Mouse (Mus musculus) embryonic facial prominence, embryonic 15.5 days (tissue): ENCODE measurements around the gene Smad3. TPM values are rescaled to one million over a fixed set of nuclear protein-coding genes. Genes with fewer than 3 reads are reported as not detected.
A peak's percentile ranks its signal among the peaks of the same experiment; 100 is the strongest.

ENCODE experiments used
- ATAC-seq: fragments of 200-750 bp; cut with Nextera tagmentation; 2 replicates; pipeline ENCODE4 v1.8.0; 2017; ENCODE audit warnings: low read depth, moderate TSS enrichment; ENCODE audit not compliant: insufficient number of reproducible peaks, low FRiP score, low TSS enrichment
- H3K27ac ChIP-seq: fragments of 300-500 bp; sonication (generic); replicated peaks from 2 replicates; pipeline ENCODE4 v1.5.1; 2015; ENCODE audit warnings: mild to moderate bottlenecking, inconsistent platforms
- H3K27me3 ChIP-seq: fragments of 300-500 bp; sonication (generic); 2 replicates; pipeline ENCODE4 v1.6.1; 2015; ENCODE audit warnings: inconsistent platforms
- H3K36me3 ChIP-seq: fragments of 300-500 bp; sonication (generic); 2 replicates; pipeline ENCODE4 v1.6.1; 2015; ENCODE audit warnings: mild to moderate bottlenecking, inconsistent platforms
- H3K4me1 ChIP-seq: fragments of 300-500 bp; sonication (generic); 2 replicates; pipeline ENCODE4 v1.6.1; 2015; ENCODE audit warnings: inconsistent platforms
- H3K4me2 ChIP-seq: fragments of 300-500 bp; sonication (generic); replicated peaks from 2 replicates; pipeline ENCODE4 v1.6.1; 2015; ENCODE audit warnings: mild to moderate bottlenecking, inconsistent platforms
- H3K4me3 ChIP-seq: fragments of 300-500 bp; sonication (generic); replicated peaks from 2 replicates; pipeline ENCODE4 v1.5.1; 2015; ENCODE audit warnings: mild to moderate bottlenecking, inconsistent platforms
- H3K9ac ChIP-seq: fragments of 300-500 bp; sonication (generic); 2 replicates; pipeline ENCODE4 v1.6.1; 2015; ENCODE audit warnings: inconsistent platforms
- H3K9me3 ChIP-seq: fragments of 300-500 bp; sonication (generic); replicated peaks from 2 replicates; pipeline ENCODE4 v1.6.1; 2016; ENCODE audit warnings: inconsistent platforms
- WGBS: fragments of 180-500 bp; shearing (Covaris S2); methylation state at CpG from one replicate; pipeline ENCODE4 v1.1.7; 2015; 5-methylcytosine and 5-hydroxymethylcytosine counted together
- polyA plus RNA-seq: library from polyadenylated mRNA; unstranded; fragments of >200 nt; fragmentation: Nextera tagmentation; extraction: Ambion mirVana; gene quantifications from 2 replicates; pipeline ENCODE4 v1.2.1, GENCODE M21; 2015

The Smad3 gene
- polyA plus RNA-seq, 1 experiment from 2014 or later = 25.4 TPM

DNA sequence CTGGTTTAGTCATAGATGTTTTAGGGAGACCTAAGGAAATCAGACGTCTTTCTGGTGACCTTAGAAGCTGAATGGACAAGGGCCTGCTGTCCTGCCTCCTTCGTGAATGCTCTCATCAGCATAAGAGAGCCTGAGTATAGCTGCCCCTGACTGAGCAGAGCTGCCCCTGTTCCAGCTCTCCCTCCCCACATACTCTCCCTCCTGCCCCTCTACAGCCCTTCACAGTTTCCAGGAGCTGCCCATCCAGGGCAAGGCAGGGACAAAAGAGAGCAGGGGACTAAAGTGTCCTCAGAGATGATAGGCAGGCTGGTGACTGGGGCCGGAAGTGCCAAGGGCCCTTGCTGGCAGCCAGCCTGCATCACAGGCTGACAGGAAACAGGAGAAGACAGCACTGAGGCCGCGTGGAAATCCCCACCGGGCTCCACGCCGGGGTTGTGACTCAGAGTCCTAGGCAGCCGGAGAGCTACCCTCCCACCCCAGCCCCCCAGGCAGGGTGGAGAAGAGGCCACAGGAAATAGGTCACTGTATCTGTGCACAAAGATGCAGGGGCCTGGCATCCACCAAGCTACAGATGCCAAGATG lies 51.6 kb downstream of the Smad3 start:
- 0 out of 2 replicates have a peak, but pooled peaks have one; percentile 29 for ATAC-seq
- no peak overlapping the region for H3K4me2 ChIP-seq

DNA sequence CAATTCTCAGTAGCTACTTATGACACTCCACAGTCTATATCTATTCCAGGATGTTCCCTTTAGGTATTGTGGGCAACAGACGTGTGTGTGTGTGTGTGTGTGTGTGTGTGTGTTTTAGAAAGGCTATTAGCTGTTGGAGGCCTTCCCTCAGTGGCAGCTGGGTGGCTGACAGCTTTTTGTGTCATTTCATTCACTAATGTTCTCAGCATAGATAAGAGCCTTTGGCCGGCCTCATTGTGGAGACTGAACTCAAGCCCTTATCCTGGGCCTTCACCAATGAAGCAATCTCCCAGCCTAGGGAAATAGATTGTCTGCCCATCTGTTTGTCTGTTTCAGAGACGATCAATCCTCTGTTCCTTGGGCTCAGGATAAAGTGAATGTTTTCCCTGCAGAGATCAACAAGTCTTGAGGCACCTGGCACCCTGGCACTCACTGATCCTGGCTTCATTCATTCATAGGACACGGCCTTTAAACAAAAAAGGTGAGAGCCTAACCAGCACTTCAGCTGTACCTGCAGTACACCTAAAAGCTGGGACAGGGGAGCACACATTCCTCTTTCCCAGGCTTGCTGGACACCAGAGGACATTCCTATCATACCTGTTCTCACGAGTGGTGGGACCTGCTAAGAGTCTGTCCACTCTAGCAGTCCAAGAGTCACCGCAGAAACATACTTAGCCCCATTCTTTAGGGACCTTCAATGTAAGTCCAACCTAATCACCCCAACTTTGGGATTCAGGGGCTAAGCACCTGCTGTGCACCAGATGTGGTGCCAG lies 52.6 kb downstream of the Smad3 start:
- Histone ChIP-seq H3K27ac (no peak overlapping the region), H3K36me3 (peaks cover 9% of the 10 kb centered on the region), H3K4me1 (peaks cover 63% of the 10 kb centered on the region), H3K9ac (no peak overlapping the region), H3K27me3 (no peaks in the 10 kb centered on the region), H3K9me3 (no peaks in the 10 kb centered on the region), H3K4me2 (no peak overlapping the region), H3K4me3 (no peak overlapping the region)
- 72% methylated on average over 6 of the region's 6 CpGs for WGBS
- ATAC-seq = no peak

More for the DNA sequence above, 51.6 kb downstream of the Smad3 start:
- WGBS = 17% methylated on average over 9 of the region's 9 CpGs
- Histone ChIP-seq H3K4me3 (no peak overlapping the region), H3K9me3 (no peaks in the 10 kb centered on the region), H3K27me3 (no peaks in the 10 kb centered on the region), H3K4me1 (peaks cover 59% of the 10 kb centered on the region), H3K36me3 (peaks cover 16% of the 10 kb centered on the region), H3K9ac (no peak overlapping the region), H3K27ac (peak overlapping the region; percentile 48)

DNA sequence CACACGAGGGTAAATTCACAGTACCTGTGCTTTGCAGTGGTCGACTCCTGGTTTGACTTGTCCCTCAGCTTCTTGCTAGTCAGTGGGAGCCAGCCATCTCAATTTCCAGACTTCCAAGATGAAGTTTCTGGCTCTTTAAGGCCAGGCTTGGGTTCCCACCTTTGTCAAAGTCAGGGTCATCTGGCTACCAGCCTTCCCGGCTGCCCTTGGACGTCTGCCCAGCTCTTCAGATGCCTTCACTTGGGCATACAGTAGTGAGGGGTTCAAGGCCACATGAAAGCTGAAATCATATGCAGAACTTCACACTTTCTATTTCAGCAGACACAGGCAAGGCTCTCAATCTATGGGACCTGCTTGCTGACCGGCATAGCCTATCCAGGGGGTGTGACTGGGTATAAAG lies 53.7 kb downstream of the Smad3 start:
- H3K27ac ChIP-seq = no peak overlapping the region
- no peaks in the 10 kb centered on the region for H3K36me3 ChIP-seq
- no peak overlapping the region for H3K4me2 ChIP-seq
- ATAC-seq = no peak
- no peak overlapping the region for H3K9ac ChIP-seq
- no peak overlapping the region for H3K4me3 ChIP-seq
- H3K27me3 ChIP-seq = no peaks in the 10 kb centered on the region
- WGBS = 65% methylated on average over 5 of the region's 5 CpGs
- no peaks in the 10 kb centered on the region for H3K9me3 ChIP-seq
- peaks cover 67% of the 10 kb centered on the region for H3K4me1 ChIP-seq

GRCm38 (mm10) chr9:63703236-63703785 lies 54.5 kb downstream of the Smad3 start:
- H3K9me3 ChIP-seq = no peaks in the 10 kb centered on the region
- H3K27me3 ChIP-seq = no peaks in the 10 kb centered on the region
- H3K27ac ChIP-seq = peak overlapping the region; percentile 61; the same call in 1 of the 2 replicates
- H3K9ac ChIP-seq = no peak overlapping the region
- H3K4me2 ChIP-seq = peak overlapping the region; percentile 22; the same call in 1 of the 2 replicates
- no peaks in the 10 kb centered on the region for H3K36me3 ChIP-seq
- no peak overlapping the region for H3K4me3 ChIP-seq
- ATAC-seq = no peak
- peaks cover 68% of the 10 kb centered on the region for H3K4me1 ChIP-seq
- WGBS = 77% methylated on average over 7 of the region's 7 CpGs

GRCm38 (mm10) chr9:63702502-63703013 lies 55.2 kb downstream of the Smad3 start:
- Histone ChIP-seq H3K9me3 (no peaks in the 10 kb centered on the region), H3K9ac (no peak overlapping the region), H3K4me3 (peak overlapping the region; percentile 16; the same call in 1 of the 2 replicates), H3K4me2 (peak overlapping the region; percentile 22), H3K4me1 (peaks cover 68% of the 10 kb centered on the region), H3K27ac (peak overlapping the region; percentile 63), H3K27me3 (no peaks in the 10 kb centered on the region), H3K36me3 (no peaks in the 10 kb centered on the region)
- peak; percentile 71 for ATAC-seq
- WGBS = 28% methylated on average over 16 of the region's 16 CpGs

GRCm38 (mm10) chr9:63701957-63702309 lies 55.9 kb downstream of the Smad3 start:
- H3K36me3 ChIP-seq = no peaks in the 10 kb centered on the region
- H3K27me3 ChIP-seq = no peaks in the 10 kb centered on the region
- ATAC-seq = no peak
- peak overlapping the region; percentile 63 for H3K27ac ChIP-seq
- H3K4me2 ChIP-seq = no peak overlapping the region
- H3K9ac ChIP-seq = no peak overlapping the region
- H3K4me1 ChIP-seq = peaks cover 68% of the 10 kb centered on the region
- 61% methylated on average over 4 of the region's 4 CpGs for WGBS
- H3K4me3 ChIP-seq = no peak overlapping the region
- H3K9me3 ChIP-seq = no peaks in the 10 kb centered on the region

DNA sequence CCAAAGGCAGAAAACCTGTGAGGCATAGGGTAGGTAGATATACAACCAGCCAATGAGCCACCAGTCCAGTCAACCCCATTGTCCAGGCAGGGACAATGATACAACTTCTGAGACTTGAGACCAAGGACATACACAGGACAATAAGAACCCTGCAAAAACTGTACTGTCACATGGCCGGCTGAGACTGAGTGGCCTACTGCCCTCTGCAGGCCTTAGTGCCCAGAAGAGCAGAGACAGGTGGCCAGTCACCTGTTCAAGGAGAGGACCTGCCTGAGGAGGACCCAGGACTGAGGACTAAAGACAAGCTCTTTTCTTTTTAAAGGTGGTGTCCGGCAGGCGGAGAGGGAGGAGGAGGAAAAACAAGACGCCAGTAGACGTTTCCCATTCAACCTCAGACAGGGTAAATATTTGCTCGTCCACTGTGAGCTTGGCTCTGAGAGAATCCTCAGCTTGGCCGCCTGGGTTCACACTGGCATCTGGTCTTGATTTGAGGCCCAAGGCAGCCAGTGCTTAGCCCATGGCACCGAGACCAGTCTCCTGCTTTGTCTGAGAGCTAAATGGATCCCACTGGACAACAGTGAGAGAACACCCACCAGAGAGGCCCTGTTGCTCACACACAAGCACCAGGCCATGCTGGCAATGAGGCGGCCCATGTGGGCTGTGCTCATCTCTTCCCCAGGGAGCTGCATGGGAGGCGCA lies 56.4 kb downstream of the Smad3 start:
- no peak for ATAC-seq
- 65% methylated on average over 10 of the region's 10 CpGs for WGBS
- Histone ChIP-seq H3K27me3 (no peaks in the 10 kb centered on the region), H3K4me1 (peaks cover 68% of the 10 kb centered on the region), H3K4me2 (no peak overlapping the region), H3K36me3 (no peaks in the 10 kb centered on the region), H3K9ac (no peak overlapping the region), H3K9me3 (no peaks in the 10 kb centered on the region), H3K27ac (peak overlapping the region; percentile 63), H3K4me3 (no peak overlapping the region)

DNA sequence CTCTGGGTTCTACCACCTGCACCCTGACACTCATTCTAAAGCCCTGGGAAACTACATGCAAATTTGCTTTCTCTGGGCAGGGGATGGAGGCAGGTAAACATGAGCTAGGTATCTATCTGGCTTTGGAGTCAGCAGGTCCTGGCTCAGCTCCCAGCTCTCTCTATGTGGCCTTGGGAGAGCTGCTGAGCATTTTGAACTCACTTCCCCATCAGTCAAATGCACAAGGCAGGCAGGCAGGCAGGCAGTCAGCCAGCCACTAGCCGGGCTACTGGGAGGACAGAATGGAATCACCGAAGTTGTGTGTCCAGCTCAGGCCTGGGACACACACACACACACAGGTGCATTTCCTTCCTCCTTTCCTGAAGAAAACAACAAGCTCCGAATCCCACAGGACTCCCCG lies 58.6 kb downstream of the Smad3 start:
- no peak for ATAC-seq

DNA sequence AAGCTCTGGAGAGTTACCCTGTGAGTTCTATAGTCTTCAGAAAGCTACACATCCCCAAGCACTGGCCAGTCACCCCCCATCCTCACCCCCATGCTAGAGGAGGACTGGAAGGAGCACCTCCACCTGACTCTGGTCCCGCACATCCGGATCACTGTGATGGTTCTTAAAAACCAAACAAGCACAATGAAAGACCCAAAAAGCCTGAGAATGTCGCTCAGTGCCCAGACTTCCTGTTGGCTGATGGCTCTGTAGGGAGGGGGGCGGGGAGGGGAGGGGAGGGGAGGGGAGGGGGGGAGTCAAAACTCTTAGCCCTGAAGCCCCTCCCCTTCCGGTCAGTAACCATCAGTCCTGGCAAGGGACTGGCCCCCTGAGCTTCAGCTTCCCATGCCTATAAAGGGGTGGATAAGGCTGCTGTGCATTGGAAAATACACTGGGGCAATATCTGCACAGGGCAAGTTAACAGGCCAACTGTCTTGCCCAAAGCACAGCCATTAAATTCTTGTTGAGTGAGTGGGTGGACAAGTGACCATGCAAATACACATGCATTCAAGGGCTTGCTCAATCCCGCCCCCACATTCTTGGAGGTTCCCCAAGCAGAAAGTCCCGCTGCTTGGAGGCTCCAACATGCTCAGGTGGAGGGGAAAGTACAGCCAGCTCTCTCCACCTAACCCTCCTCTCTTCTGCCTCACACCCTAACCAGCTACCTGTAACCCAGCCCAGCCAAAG lies 59.3 kb downstream of the Smad3 start:
- no peak overlapping the region for H3K4me3 ChIP-seq
- H3K4me1 ChIP-seq = peaks cover 59% of the 10 kb centered on the region
- ATAC-seq = no peak
- H3K27me3 ChIP-seq = no peaks in the 10 kb centered on the region
- WGBS = 70% methylated on average over 5 of the region's 7 CpGs
- H3K9me3 ChIP-seq = no peaks in the 10 kb centered on the region
- no peak overlapping the region for H3K9ac ChIP-seq
- H3K36me3 ChIP-seq = no peaks in the 10 kb centered on the region
- no peak overlapping the region for H3K4me2 ChIP-seq
- H3K27ac ChIP-seq = no peak overlapping the region; the same call in 1 of the 2 replicates

More for the DNA sequence above, 58.6 kb downstream of the Smad3 start:
- Histone ChIP-seq H3K9ac (no peak overlapping the region), H3K27ac (no peak overlapping the region), H3K36me3 (no peaks in the 10 kb centered on the region), H3K4me1 (peaks cover 60% of the 10 kb centered on the region), H3K9me3 (no peaks in the 10 kb centered on the region), H3K4me3 (no peak overlapping the region), H3K4me2 (no peak overlapping the region), H3K27me3 (no peaks in the 10 kb centered on the region)
- 79% methylated on average over 4 of the region's 4 CpGs for WGBS

- peaks cover 50% of the 10 kb centered on the region for H3K4me1 ChIP-seq
Measured at GRCm38 (mm10) chr9:63697606-63698005, 60.2 kb downstream of the Smad3 start.

More at GRCm38 (mm10) chr9:63697606-63698005, 60.2 kb downstream of the Smad3 start:
- no peaks in the 10 kb centered on the region for H3K27me3 ChIP-seq
- no peak overlapping the region for H3K4me3 ChIP-seq
- no peak overlapping the region for H3K9ac ChIP-seq
- WGBS = 53% methylated on average over 5 of the region's 5 CpGs
- no peaks in the 10 kb centered on the region for H3K9me3 ChIP-seq
- no peaks in the 10 kb centered on the region for H3K36me3 ChIP-seq
- ATAC-seq = no peak
- H3K27ac ChIP-seq = no peak overlapping the region
- H3K4me2 ChIP-seq = no peak overlapping the region
